Mouse (Mus musculus) heart, postnatal 14 days (tissue): ENCODE results near the gene Zfhx3. TPM values are rescaled to one million over a fixed set of nuclear protein-coding genes. Genes with fewer than 3 reads are reported as not detected.
A peak's percentile ranks its signal among the peaks of the same experiment; 100 is the strongest.

Source experiments
- DNase-seq, 2 experiments: peaks; one replicate each; pipeline ENCODE4 v3.0.0; 2021 to 2022
- intact Hi-C: fragments of 180-260 bp; cut with DNase I; formaldehyde crosslinking; loops from one replicate; pipeline ENCODE4 v1.15.1; 2025
- total RNA-seq, 2 experiments: library from RNA; stranded (reverse); gene quantifications; 2 replicates each; pipeline ENCODE4 v1.2.3; 2021

Zfhx3 gene
- total RNA-seq, 2 experiments from 2014 or later = 8.2 to 8.8 TPM

- intact Hi-C loops = no loop called here
- no peak for DNase-seq
Measured at GRCm38 (mm10) chr8:108755400-108756325, 813.2 kb downstream of the Zfhx3 start.

- intact Hi-C loops = no loop called here
Measured at GRCm38 (mm10) chr8:108759511-108760330, 817.3 kb downstream of the Zfhx3 start.

GRCm38 (mm10) chr8:108760745-108761144 is 818.3 kb downstream of the Zfhx3 start:
- no peak for DNase-seq
- intact Hi-C loops = no loop called here

More at GRCm38 (mm10) chr8:108759511-108760330, 817.3 kb downstream of the Zfhx3 start:
- DNase-seq = peak; percentile 70 to 85

- no peak for DNase-seq
- intact Hi-C loops = no loop called here
Measured at GRCm38 (mm10) chr8:108762567-108762966, 820.1 kb downstream of the Zfhx3 start.

- DNase-seq = no peak
- intact Hi-C loops = no loop called here
Measured at GRCm38 (mm10) chr8:108764403-108765194, 822.2 kb downstream of the Zfhx3 start.

GRCm38 (mm10) chr8:108766102-108766501 is 823.7 kb downstream of the Zfhx3 start:
- DNase-seq = no peak

GRCm38 (mm10) chr8:108768051-108768450 is 825.6 kb downstream of the Zfhx3 start:
- intact Hi-C loops = no loop called here
- DNase-seq = no peak

More at GRCm38 (mm10) chr8:108766102-108766501, 823.7 kb downstream of the Zfhx3 start:
- intact Hi-C loops = no loop called here

- intact Hi-C loops = no loop called here
- DNase-seq = no peak
Measured at GRCm38 (mm10) chr8:108770334-108770733, 827.9 kb downstream of the Zfhx3 start.

- intact Hi-C loops = no loop called here
Measured at GRCm38 (mm10) chr8:108773436-108773835, 831.0 kb downstream of the Zfhx3 start.

GRCm38 (mm10) chr8:108778063-108778462 is 835.6 kb downstream of the Zfhx3 start:
- DNase-seq = no peak
- intact Hi-C loops = no loop called here

More at GRCm38 (mm10) chr8:108773436-108773835, 831.0 kb downstream of the Zfhx3 start:
- no peak for DNase-seq

- no peak for DNase-seq
- intact Hi-C loops = no loop called here
Measured at GRCm38 (mm10) chr8:108778551-108778950, 836.1 kb downstream of the Zfhx3 start.

- intact Hi-C loops = no loop called here
- DNase-seq = no peak
Measured at GRCm38 (mm10) chr8:108780766-108781165, 838.3 kb downstream of the Zfhx3 start.

- DNase-seq = peak in 1 of 2 experiments; percentile 24
Measured at GRCm38 (mm10) chr8:108781192-108781591, 838.7 kb downstream of the Zfhx3 start.

GRCm38 (mm10) chr8:108783155-108783554 is 840.7 kb downstream of the Zfhx3 start:
- intact Hi-C loops = no loop called here
- no peak for DNase-seq

More at GRCm38 (mm10) chr8:108781192-108781591, 838.7 kb downstream of the Zfhx3 start:
- intact Hi-C loops = no loop called here

GRCm38 (mm10) chr8:108788156-108788761 is 845.8 kb downstream of the Zfhx3 start:
- intact Hi-C loops = no loop called here
- DNase-seq = no peak

GRCm38 (mm10) chr8:108788762-108789157 is 846.3 kb downstream of the Zfhx3 start:
- DNase-seq = no peak
- intact Hi-C loops = no loop called here

GRCm38 (mm10) chr8:108790559-108791293 is 848.3 kb downstream of the Zfhx3 start:
- intact Hi-C loops = loop anchor here (10.0 kb wide), 1 partner anchor 394 kb away; no protein-coding TSS in a partner anchor
- DNase-seq = peak; percentile 44 to 72

- intact Hi-C loops = loop anchor here (5.0 to 10.0 kb wide), 4 partner anchors 84 to 389 kb away; no protein-coding TSS in a partner anchor
- DNase-seq = no peak
Measured at GRCm38 (mm10) chr8:108796076-108796475, 853.6 kb downstream of the Zfhx3 start.

- intact Hi-C loops = loop anchor here (5.0 to 10.0 kb wide), 4 partner anchors 85 to 388 kb away; no protein-coding TSS in a partner anchor
- DNase-seq = no peak
Measured at GRCm38 (mm10) chr8:108796882-108797281, 854.4 kb downstream of the Zfhx3 start.
